Mouse (Mus musculus) liver, embryonic 11.5 days (tissue): ENCODE measurements at regions not wholly inside any gene's neighbourhood (a gene's known extent, or its start where the extent isn't known, plus 50 kb on each side); places are given as distances from the start of the nearest gene placed in this dataset.
"Not testable (repeated sequence)": the region's sequence is repeated elsewhere in the genome, so short reads cannot be mapped to it uniquely, and the experiment has no call there.

Experiments used
- ATAC-seq: fragments of 200-750 bp; cut with Nextera tagmentation; replicated peaks from 2 replicates; pipeline ENCODE4 v1.8.0; 2017; ENCODE audit warnings: moderate number of reproducible peaks, mild to moderate bottlenecking, moderate TSS enrichment, moderate library complexity; ENCODE audit not compliant: low FRiP score
- DNase-seq: peaks from one replicate; pipeline ENCODE4 v3.0.0-alpha.2; 2017; ENCODE audit warnings: low spot score
- H3K27ac ChIP-seq: fragments of 300-500 bp; sonication (generic); 2 replicates; pipeline ENCODE4 v1.5.1; 2014; ENCODE audit warnings: mild to moderate bottlenecking, low read depth, low read length, control low read depth
- H3K27me3 ChIP-seq: fragments of 300-500 bp; sonication (generic); replicated peaks from 2 replicates; pipeline ENCODE4 v1.6.1; 2014; ENCODE audit warnings: low read length, mixed read lengths; ENCODE audit not compliant: control insufficient read depth, insufficient read depth
- H3K36me3 ChIP-seq: fragments of 300-500 bp; sonication (generic); 2 replicates; pipeline ENCODE4 v1.6.1; 2014; ENCODE audit warnings: mild to moderate bottlenecking, low read length, moderate library complexity, mixed read lengths; ENCODE audit not compliant: control insufficient read depth, insufficient read depth
- H3K4me1 ChIP-seq: fragments of 300-500 bp; sonication (generic); replicated peaks from 2 replicates; pipeline ENCODE4 v1.6.1; 2014; ENCODE audit warnings: low read length, mixed read lengths; ENCODE audit not compliant: control insufficient read depth, insufficient read depth
- H3K4me2 ChIP-seq: fragments of 300-500 bp; sonication (generic); 2 replicates; pipeline ENCODE4 v1.6.1; 2014; ENCODE audit warnings: mild to moderate bottlenecking, control low read depth, moderate library complexity
- H3K4me3 ChIP-seq: fragments of 300-500 bp; sonication (generic); 2 replicates; pipeline ENCODE4 v1.5.1; 2014; ENCODE audit warnings: low read depth, low read length, control low read depth
- H3K9ac ChIP-seq: fragments of 300-500 bp; sonication (generic); 2 replicates; pipeline ENCODE4 v1.6.1; 2014; ENCODE audit warnings: low read depth, low read length, control low read depth
- H3K9me3 ChIP-seq: fragments of 300-500 bp; sonication (generic); 2 replicates; pipeline ENCODE4 v1.6.1; 2016; ENCODE audit warnings: low read length, inconsistent platforms, mixed read lengths; ENCODE audit not compliant: control insufficient read depth
- WGBS: fragments of 180-500 bp; shearing (Covaris S2); extraction: QIAGEN DNeasy Blood & Tissue Kit; methylation state at CpG from one replicate; pipeline ENCODE4 v1.1.7; 2014; 5-methylcytosine and 5-hydroxymethylcytosine counted together

GRCm38 (mm10) chr6:133511830-133512229 is 219.8 kb downstream of the 5530400C23Rik start:
- ATAC-seq, H3K4me1 ChIP-seq, H3K9me3 ChIP-seq, DNase-seq, H3K4me2 ChIP-seq, H3K9ac ChIP-seq, H3K36me3 ChIP-seq, H3K27ac ChIP-seq, H3K4me3 ChIP-seq, H3K27me3 ChIP-seq: not testable (repeated sequence)
- WGBS: 81% methylated on average over 2 of the region's 2 CpGs

GRCm38 (mm10) chr6:133553533-133553932 is 261.5 kb downstream of the 5530400C23Rik start:
- Histone ChIP-seq H3K9ac (no peak overlapping the region), H3K4me1 (no peaks in the 10 kb centered on the region), H3K4me2 (no peak overlapping the region), H3K27ac (no peak overlapping the region), H3K36me3 (no peaks in the 10 kb centered on the region), H3K4me3 (no peak overlapping the region), H3K9me3 (no peaks in the 10 kb centered on the region), H3K27me3 (no peaks in the 10 kb centered on the region)
- ATAC-seq (0 out of 2 replicates have a peak, but pooled peaks have one; percentile 26), DNase-seq (no peak)
- WGBS: 62% methylated on average over 5 of the region's 5 CpGs

- Histone ChIP-seq H3K4me3 (no peak overlapping the region), H3K9ac (no peak overlapping the region), H3K27ac (no peak overlapping the region), H3K4me1 (no peaks in the 10 kb centered on the region), H3K27me3 (no peaks in the 10 kb centered on the region), H3K9me3 (no peaks in the 10 kb centered on the region), H3K36me3 (no peaks in the 10 kb centered on the region), H3K4me2 (no peak overlapping the region)
- 80% methylated on average over 6 of the region's 6 CpGs for WGBS
- ATAC-seq (no peak), DNase-seq (no peak)
Measured at GRCm38 (mm10) chr6:133554230-133554629, 262.2 kb downstream of the 5530400C23Rik start.
